Mouse (Mus musculus) heart, adult 2 months (tissue): ENCODE results near the gene Slc27a1.

Experiments
- CTCF ChIP-seq: fragments of 200-600 bp; IDR thresholded peaks from 2 replicates; pipeline ENCODE4 v1.8.1; 2022; ENCODE audit warnings: antibody characterized with exemption, mild to moderate bottlenecking, moderate library complexity
- POLR2A ChIP-seq: fragments of 200-500 bp; IDR thresholded peaks from 2 replicates; pipeline ENCODE4 v1.6.1; 2011; ENCODE audit warnings: mild to moderate bottlenecking, low read depth, low read length, control low read depth; ENCODE audit not compliant: insufficient read depth

DNA sequence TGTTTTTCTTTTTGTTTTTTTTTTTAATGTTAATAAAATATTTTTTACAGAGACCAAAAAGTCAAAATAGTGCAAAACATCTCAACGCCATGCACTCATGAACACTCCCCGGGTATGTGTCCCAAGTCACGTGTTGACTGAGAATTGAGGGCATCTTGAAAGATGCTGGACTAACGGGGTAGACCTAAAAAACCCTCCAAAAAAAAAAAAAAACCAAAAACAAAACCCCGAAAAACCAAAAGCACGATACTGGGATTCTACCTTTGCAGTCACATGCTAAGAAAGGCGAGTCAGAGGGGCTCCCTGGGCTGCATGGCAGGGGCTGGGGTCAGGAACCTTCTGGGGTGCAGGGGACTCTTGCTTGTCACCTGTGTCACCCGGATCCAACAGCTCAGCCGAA, 58.1 kb downstream of the Slc27a1 start:
- no peak for TF ChIP-seq CTCF
- TF ChIP-seq POLR2A: no peak
